Mouse (Mus musculus): ENCODE results near the gene Gm28635. TPM values are rescaled to one million over a fixed set of nuclear protein-coding genes. Genes with fewer than 3 reads are reported as not detected.
A peak's percentile ranks its signal among the peaks of the same experiment; 100 is the strongest.

Gene Gm28635
- polyA plus RNA-seq (2015; fragmentation: Nextera tagmentation; extraction: Ambion mirVana), result not detected in 2 replicates

- Histone ChIP-seq H3K36me3 (peaks cover 35% of the 10 kb centered on the region), H3K27ac (peak within 1 kb of the TSS; percentile 73; the same call in 1 of the 2 replicates), H3K27me3 (no peaks in the 10 kb centered on the region), H3K9me3 (no peaks in the 10 kb centered on the region), H3K4me2 (peak within 1 kb of the TSS; percentile 78), H3K4me3 (peak within 1 kb of the TSS; percentile 99), H3K9ac (peak within 1 kb of the TSS; percentile 91), H3K4me1 (peaks cover 18% of the 10 kb centered on the region)
- ATAC-seq (ENCODE audit: insufficient number of reproducible peaks, insufficient read depth, low FRiP score, low TSS enrichment, low read depth), result peak; percentile 100
- WGBS, result under 1% methylated on average over 44 of the region's 44 CpGs
Measured at GRCm38 (mm10) chr2:84677968-84678880, at the start of gene Gm28635, which contains the start of gene Med19. TSS of gene Gm28635 (minus strand) at chr2:84678041. TSS of gene Med19 (plus strand) at chr2:84678402.

- Histone ChIP-seq H3K4me3 (peak within 1 kb of the TSS; percentile 63), H3K27ac (peak within 1 kb of the TSS; percentile 84)
- WGBS, result under 1% methylated on average over 39 of the region's 39 CpGs
Measured at GRCm38 (mm10) chr2:84727172-84727858, 49.5 kb upstream of the Gm28635 start, which contains the start of gene Clp1. TSS of gene Clp1 (minus strand) at chr2:84727350.

GRCm38 (mm10) chr2:84726716-84727115 lies 48.9 kb upstream of the Gm28635 start:
- Histone ChIP-seq H3K4me3 (peak overlapping the region; percentile 63), H3K4me2 (peak overlapping the region; percentile 78), H3K4me1 (peaks cover 13% of the 10 kb centered on the region), H3K9me3 (no peaks in the 10 kb centered on the region), H3K9ac (peak overlapping the region; percentile 73), H3K27me3 (no peaks in the 10 kb centered on the region), H3K36me3 (peaks cover 23% of the 10 kb centered on the region), H3K27ac (no peak overlapping the region; the same call in 1 of the 2 replicates)
- WGBS, result 4% methylated on average over 9 of the region's 9 CpGs
- no peak for ATAC-seq (ENCODE audit: insufficient number of reproducible peaks, insufficient read depth, low FRiP score, low TSS enrichment, low read depth)

More at GRCm38 (mm10) chr2:84727172-84727858, 49.5 kb upstream of the Gm28635 start, which contains the start of gene Clp1:
- H3K27me3 ChIP-seq, result no peaks in the 10 kb centered on the region
- peaks cover 13% of the 10 kb centered on the region for H3K4me1 ChIP-seq
- H3K9ac ChIP-seq, result peak within 1 kb of the TSS; percentile 73
- peak within 1 kb of the TSS; percentile 78 for H3K4me2 ChIP-seq
- H3K9me3 ChIP-seq, result no peaks in the 10 kb centered on the region
- H3K36me3 ChIP-seq, result peaks cover 22% of the 10 kb centered on the region
- ATAC-seq (ENCODE audit: insufficient number of reproducible peaks, insufficient read depth, low FRiP score, low TSS enrichment, low read depth), result peak; percentile 95

- peak overlapping the region; percentile 63 for H3K4me3 ChIP-seq
- peak overlapping the region; percentile 27; the same call in 1 of the 2 replicates for H3K9ac ChIP-seq
- WGBS, result 90% methylated on average over 10 of the region's 10 CpGs
- peak overlapping the region; percentile 78 for H3K4me2 ChIP-seq
- peaks cover 29% of the 10 kb centered on the region for H3K36me3 ChIP-seq
- H3K4me1 ChIP-seq, result peaks cover 13% of the 10 kb centered on the region
- no peaks in the 10 kb centered on the region for H3K9me3 ChIP-seq
- no peak for ATAC-seq (ENCODE audit: insufficient number of reproducible peaks, insufficient read depth, low FRiP score, low TSS enrichment, low read depth)
- H3K27me3 ChIP-seq, result no peaks in the 10 kb centered on the region
- H3K27ac ChIP-seq, result no peak overlapping the region
Measured at GRCm38 (mm10) chr2:84725770-84726169, 47.9 kb upstream of the Gm28635 start.

- H3K9me3 ChIP-seq, result no peaks in the 10 kb centered on the region
- H3K4me3 ChIP-seq, result no peak overlapping the region
- H3K27me3 ChIP-seq, result no peaks in the 10 kb centered on the region
- H3K9ac ChIP-seq, result no peak overlapping the region
- ATAC-seq (ENCODE audit: insufficient number of reproducible peaks, insufficient read depth, low FRiP score, low TSS enrichment, low read depth), result no peak
- no peak overlapping the region for H3K4me2 ChIP-seq
- H3K27ac ChIP-seq, result no peak overlapping the region
- H3K36me3 ChIP-seq, result peaks cover 29% of the 10 kb centered on the region
- WGBS, result 94% methylated on average over 14 of the region's 14 CpGs
- H3K4me1 ChIP-seq, result peaks cover 13% of the 10 kb centered on the region
Measured at GRCm38 (mm10) chr2:84723856-84724255, 46.0 kb upstream of the Gm28635 start.

GRCm38 (mm10) chr2:84721182-84721581 lies 43.3 kb upstream of the Gm28635 start:
- H3K9me3 ChIP-seq, result no peaks in the 10 kb centered on the region
- no peak overlapping the region for H3K4me2 ChIP-seq
- no peak for ATAC-seq (ENCODE audit: insufficient number of reproducible peaks, insufficient read depth, low FRiP score, low TSS enrichment, low read depth)
- no peak overlapping the region for H3K27ac ChIP-seq
- 66% methylated on average over 3 of the region's 3 CpGs for WGBS
- H3K9ac ChIP-seq, result no peak overlapping the region
- no peak overlapping the region for H3K4me3 ChIP-seq
- peaks cover 29% of the 10 kb centered on the region for H3K36me3 ChIP-seq
- no peaks in the 10 kb centered on the region for H3K27me3 ChIP-seq
- H3K4me1 ChIP-seq, result peaks cover 9% of the 10 kb centered on the region

- 90% methylated on average over 2 of the region's 2 CpGs for WGBS
- Histone ChIP-seq H3K4me1 (peaks cover 4% of the 10 kb centered on the region), H3K9ac (no peak overlapping the region), H3K27ac (no peak overlapping the region), H3K4me3 (no peak overlapping the region), H3K4me2 (no peak overlapping the region), H3K27me3 (no peaks in the 10 kb centered on the region), H3K36me3 (peaks cover 27% of the 10 kb centered on the region), H3K9me3 (no peaks in the 10 kb centered on the region)
- ATAC-seq (ENCODE audit: insufficient number of reproducible peaks, insufficient read depth, low FRiP score, low TSS enrichment, low read depth), result no peak
Measured at GRCm38 (mm10) chr2:84720718-84721117, 42.9 kb upstream of the Gm28635 start.

GRCm38 (mm10) chr2:84717357-84717756 lies 39.5 kb upstream of the Gm28635 start:
- Histone ChIP-seq H3K4me2 (no peak overlapping the region), H3K9me3 (no peaks in the 10 kb centered on the region), H3K27ac (no peak overlapping the region), H3K4me3 (no peak overlapping the region), H3K36me3 (peaks cover 8% of the 10 kb centered on the region), H3K27me3 (no peaks in the 10 kb centered on the region), H3K4me1 (peaks cover 13% of the 10 kb centered on the region), H3K9ac (no peak overlapping the region)
- no peak for ATAC-seq (ENCODE audit: insufficient number of reproducible peaks, insufficient read depth, low FRiP score, low TSS enrichment, low read depth)
- 93% methylated on average over 4 of the region's 4 CpGs for WGBS

GRCm38 (mm10) chr2:84716423-84717355 lies 38.8 kb upstream of the Gm28635 start:
- no peak for ATAC-seq (ENCODE audit: insufficient number of reproducible peaks, insufficient read depth, low FRiP score, low TSS enrichment, low read depth)
- H3K4me1 ChIP-seq, result peaks cover 13% of the 10 kb centered on the region
- H3K4me2 ChIP-seq, result peak overlapping the region; percentile 68
- no peaks in the 10 kb centered on the region for H3K27me3 ChIP-seq
- H3K27ac ChIP-seq, result peak overlapping the region; percentile 96
- WGBS, result 32% methylated on average over 9 of the region's 9 CpGs
- peaks cover 6% of the 10 kb centered on the region for H3K36me3 ChIP-seq
- H3K9ac ChIP-seq, result peak overlapping the region; percentile 77
- H3K4me3 ChIP-seq, result peak overlapping the region; percentile 93
- H3K9me3 ChIP-seq, result no peaks in the 10 kb centered on the region

GRCm38 (mm10) chr2:84715562-84716361 lies 37.9 kb upstream of the Gm28635 start:
- H3K9me3 ChIP-seq, result no peaks in the 10 kb centered on the region
- WGBS, result under 1% methylated on average over 33 of the region's 33 CpGs
- H3K4me2 ChIP-seq, result peak overlapping the region; percentile 68
- H3K27ac ChIP-seq, result peak overlapping the region; percentile 96
- H3K27me3 ChIP-seq, result no peaks in the 10 kb centered on the region
- H3K4me1 ChIP-seq, result peaks cover 13% of the 10 kb centered on the region
- peak overlapping the region; percentile 93 for H3K4me3 ChIP-seq
- peak; percentile 94 for ATAC-seq (ENCODE audit: insufficient number of reproducible peaks, insufficient read depth, low FRiP score, low TSS enrichment, low read depth)
- peak overlapping the region; percentile 77 for H3K9ac ChIP-seq
- peaks cover 2% of the 10 kb centered on the region for H3K36me3 ChIP-seq

Data from embryonic facial prominence, embryonic 13.5 days (tissue).